Mouse (Mus musculus) adrenal gland, adult 18-20 months (tissue): ENCODE data around the gene Gtf2h1. TPM values are rescaled to one million over a fixed set of nuclear protein-coding genes. Genes with fewer than 3 reads are reported as not detected.

Experiments
- DNase-seq, 2 experiments: peaks; one replicate each; pipeline ENCODE4 v3.0.0; 2021 to 2022; ENCODE audit warnings: low spot score in 2 of 2
- total RNA-seq, 2 experiments: library from RNA; stranded (reverse); gene quantifications; 1 replicate in 1 of 2; 2 replicates in 1 of 2; pipeline ENCODE4 v1.2.3; 2021

Gtf2h1 gene
- total RNA-seq, 2 experiments from 2014 or later = 37.6 to 40.3 TPM

GRCm38 (mm10) chr7:46846486-46847244, 50.8 kb downstream of the Gtf2h1 start:
- peak; percentile 32 to 47 for DNase-seq

- no peak for DNase-seq
Measured at GRCm38 (mm10) chr7:46849287-46849686, 53.4 kb downstream of the Gtf2h1 start.

GRCm38 (mm10) chr7:46851026-46851425, 55.1 kb downstream of the Gtf2h1 start:
- DNase-seq = no peak

DNA sequence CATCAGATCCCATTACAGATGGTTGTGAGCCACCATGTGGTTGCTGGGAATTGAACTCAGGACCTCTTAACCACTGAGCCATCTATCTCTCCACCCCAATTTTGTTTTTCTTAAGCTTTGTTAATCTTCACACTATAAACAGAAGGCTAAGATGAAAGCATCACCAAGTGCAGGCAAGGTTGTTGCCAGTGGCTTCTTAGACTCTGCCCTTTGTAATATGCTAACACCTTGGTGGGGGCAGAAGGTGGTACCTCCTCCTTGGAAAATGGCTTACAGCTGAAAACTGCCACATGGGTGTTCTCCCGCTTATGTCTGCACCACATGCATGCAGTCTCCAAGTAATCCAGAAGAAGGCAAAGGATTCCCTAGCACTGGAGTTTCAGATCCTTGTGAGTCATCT, 56.8 kb downstream of the Gtf2h1 start:
- no peak for DNase-seq

GRCm38 (mm10) chr7:46853365-46853764, 57.5 kb downstream of the Gtf2h1 start:
- no peak for DNase-seq

DNA sequence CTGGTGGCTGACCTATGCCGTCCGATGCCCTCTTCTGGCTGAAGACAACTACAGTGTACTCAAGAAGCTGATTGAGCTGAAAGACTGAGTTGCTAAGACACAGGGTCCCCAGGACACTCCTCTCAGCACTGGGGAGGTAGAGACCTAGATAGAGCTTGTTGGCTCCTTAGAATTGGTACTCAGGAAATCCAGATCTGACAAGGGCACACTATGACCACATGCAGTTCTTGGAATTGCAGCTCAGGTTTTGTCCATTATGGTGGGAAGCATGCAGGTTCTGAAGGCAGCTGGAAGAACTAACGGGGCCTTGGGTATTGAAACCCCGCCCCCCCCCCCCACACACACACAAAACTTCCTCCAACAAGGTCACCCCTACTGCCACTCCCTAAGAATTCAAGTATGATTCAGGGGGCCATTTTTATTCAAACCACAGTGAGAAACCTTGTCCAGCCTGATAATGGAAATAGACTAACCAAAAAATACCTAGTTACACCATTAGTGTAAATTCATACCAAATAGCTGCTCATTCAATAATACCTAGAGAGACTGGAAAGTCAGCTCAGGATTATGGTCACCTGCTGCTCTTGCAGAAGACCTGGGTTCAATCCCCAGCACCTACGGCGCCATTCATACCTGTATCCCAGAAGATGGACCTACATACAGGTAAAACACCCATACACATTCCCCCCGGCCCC, 60.1 kb downstream of the Gtf2h1 start:
- DNase-seq = no peak

- DNase-seq = no peak
Measured at GRCm38 (mm10) chr7:46857436-46857835, 61.5 kb downstream of the Gtf2h1 start.

DNA sequence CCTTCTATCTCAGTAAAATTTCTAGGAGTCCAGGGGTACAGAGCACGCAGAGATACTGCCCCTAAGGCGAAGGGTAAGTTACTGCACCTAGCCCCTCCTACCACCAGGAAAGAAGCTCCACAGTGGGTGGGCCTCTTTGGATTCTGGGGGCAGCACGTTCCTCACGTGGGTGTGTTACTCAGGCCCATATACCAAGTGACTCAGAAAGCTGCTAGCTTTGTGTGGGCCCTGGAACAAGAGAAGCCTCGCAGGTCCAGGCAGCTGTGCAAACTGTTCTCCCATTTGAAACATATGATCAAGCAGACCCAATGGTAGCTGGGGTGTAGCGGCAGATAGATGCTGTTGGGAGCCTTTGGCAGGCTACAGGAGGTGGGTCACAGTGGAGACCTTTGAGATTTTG, 63.1 kb downstream of the Gtf2h1 start:
- no peak for DNase-seq

DNA sequence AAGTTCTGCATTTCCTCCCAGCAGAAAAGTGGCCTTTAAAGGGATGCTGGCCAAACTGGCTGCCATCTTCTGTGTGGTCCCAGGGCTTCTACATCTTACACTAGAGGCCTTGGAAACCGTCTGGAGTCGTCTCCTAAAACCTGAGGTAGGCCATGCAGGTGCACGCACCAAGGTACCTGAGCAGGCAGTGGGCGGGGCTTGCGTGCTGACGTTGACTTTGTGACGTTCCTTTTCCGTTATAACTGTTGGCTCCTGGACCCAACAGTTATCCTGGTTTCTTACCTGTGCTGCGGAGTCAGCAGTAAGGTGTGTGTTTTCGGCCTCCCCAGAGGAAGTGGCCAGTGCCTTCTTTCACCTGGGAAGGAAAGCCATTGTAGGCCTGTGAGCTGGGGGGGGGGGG, 65.1 kb downstream of the Gtf2h1 start, which contains the start of gene Ldhc:
Ldhc (plus strand) TSS at position 208 of the 400 bp plus-strand sequence.
- no peak for DNase-seq

- DNase-seq = no peak
Measured at GRCm38 (mm10) chr7:46871988-46872387, 76.1 kb downstream of the Gtf2h1 start.

Other genes starting within 250 kb of the Gtf2h1 start
- gene Sergef, start 156.3 kb upstream of the Gtf2h1 start, total RNA-seq = 10 to 100 TPM; 22.1 to 22.9 TPM
- under 1 TPM in 1 of 2 experiments, not detected in 1; 0.45 TPM for gene Tph1, start 123.6 kb upstream of the Gtf2h1 start, total RNA-seq
- 1 to 10 TPM; 6.5 to 7.8 TPM for gene Saal1, start 85.4 kb upstream of the Gtf2h1 start, total RNA-seq
- gene Saa3, start 80.4 kb upstream of the Gtf2h1 start, total RNA-seq = 1 to 10 TPM; 1.1 to 4.0 TPM
- gene Saa4, start 63.5 kb upstream of the Gtf2h1 start, total RNA-seq = not detected
- gene Saa1, start 53.1 kb upstream of the Gtf2h1 start, total RNA-seq = not detected
- gene Saa2, start 44.3 kb upstream of the Gtf2h1 start, total RNA-seq = not detected
- 10 to 100 TPM; 23.9 to 26.5 TPM for gene Hps5, start within 50 bp of the Gtf2h1 start, total RNA-seq
- gene Ldha, start 45.4 kb downstream of the Gtf2h1 start, total RNA-seq = 100 to 1,000 TPM; 439 to 878 TPM
- not detected for gene Ldhc, start 65.1 kb downstream of the Gtf2h1 start, total RNA-seq
- 10 to 100 TPM; 70.4 to 81.2 TPM for gene Tsg101, start 123.9 kb downstream of the Gtf2h1 start, total RNA-seq
- 10 to 100 TPM; 16.3 to 17.4 TPM for gene Uevld, start 162.4 kb downstream of the Gtf2h1 start, total RNA-seq
- not detected for gene Gm9999, start 187.5 kb downstream of the Gtf2h1 start, total RNA-seq
- 10 to 100 TPM; 19.2 to 20.0 TPM for gene Spty2d1, start 212.3 kb downstream of the Gtf2h1 start, total RNA-seq